Mouse (Mus musculus): ENCODE results near the gene Itga2b.

Itga2b gene

GRCm38 (mm10) chr11:102455740-102456396, 14.1 kb downstream of the Itga2b start:
- peak; percentile 64 for DNase-seq (ENCODE audit: low spot score)

GRCm38 (mm10) chr11:102453131-102453530, 16.8 kb downstream of the Itga2b start:
- no peak for DNase-seq (ENCODE audit: low spot score)

- DNase-seq (ENCODE audit: low spot score): no peak
These were observed 20.6 kb downstream of the Itga2b start for GRCm38 (mm10) chr11:102449043-102450008.

GRCm38 (mm10) chr11:102448327-102448726, 21.6 kb downstream of the Itga2b start:
- no peak for DNase-seq (ENCODE audit: low spot score)

- DNase-seq (ENCODE audit: low spot score): peak; percentile 68
These were observed 22.4 kb downstream of the Itga2b start, which contains the start of gene Fam171a2 for GRCm38 (mm10) chr11:102447497-102447896. TSS of gene Fam171a2 (minus strand) at chr11:102447682.

GRCm38 (mm10) chr11:102446581-102447461, 23.1 kb downstream of the Itga2b start:
- no peak for DNase-seq (ENCODE audit: low spot score)

GRCm38 (mm10) chr11:102445891-102446361, 24.0 kb downstream of the Itga2b start:
- no peak for DNase-seq (ENCODE audit: low spot score)

- peak; percentile 51 for DNase-seq (ENCODE audit: low spot score)
These were observed 24.5 kb downstream of the Itga2b start for GRCm38 (mm10) chr11:102445264-102445890.

GRCm38 (mm10) chr11:102444781-102445180, 25.1 kb downstream of the Itga2b start:
- DNase-seq (ENCODE audit: low spot score): no peak

GRCm38 (mm10) chr11:102444321-102444720, 25.6 kb downstream of the Itga2b start:
- no peak for DNase-seq (ENCODE audit: low spot score)

GRCm38 (mm10) chr11:102443740-102444139, 26.2 kb downstream of the Itga2b start:
- DNase-seq (ENCODE audit: low spot score): no peak

GRCm38 (mm10) chr11:102442089-102442488, 27.8 kb downstream of the Itga2b start:
- DNase-seq (ENCODE audit: low spot score): no peak

GRCm38 (mm10) chr11:102441434-102441833, 28.5 kb downstream of the Itga2b start:
- no peak for DNase-seq (ENCODE audit: low spot score)

- DNase-seq (ENCODE audit: low spot score): no peak
These were observed 29.7 kb downstream of the Itga2b start for GRCm38 (mm10) chr11:102440255-102440654.

GRCm38 (mm10) chr11:102439093-102440082, 30.5 kb downstream of the Itga2b start:
- no peak for DNase-seq (ENCODE audit: low spot score)

- peak; percentile 69 for DNase-seq (ENCODE audit: low spot score)
These were observed 31.5 kb downstream of the Itga2b start for GRCm38 (mm10) chr11:102438212-102439092.

- DNase-seq (ENCODE audit: low spot score): peak; percentile 57
These were observed 32.5 kb downstream of the Itga2b start for GRCm38 (mm10) chr11:102437120-102438061.

- no peak for DNase-seq (ENCODE audit: low spot score)
These were observed 33.5 kb downstream of the Itga2b start for GRCm38 (mm10) chr11:102436471-102436790.
